Mouse (Mus musculus): Measurements from ENCODE around the gene Mpp1. TPM values are rescaled to one million over a fixed set of nuclear protein-coding genes. Genes with fewer than 3 reads are reported as not detected.
"Not testable (repeated sequence)": the region's sequence is repeated elsewhere in the genome, so short reads cannot be mapped to it uniquely, and the experiment has no call there.

Gene Mpp1
- 126 and 131 TPM in 2 replicates for polyA plus RNA-seq (2012; rRNA removed)

GRCm38 (mm10) chrX:75130467-75131160 is at the start of gene Mpp1:
Mpp1 (minus strand) TSS chrX:75131016.
- H3K27me3 ChIP-seq (ENCODE audit: control insufficient read depth, insufficient read depth, low read length), result no peaks in the 10 kb centered on the region
- TF ChIP-seq CTCF (IDR thresholded peaks at IDR 0.05; ENCODE audit: borderline replicate concordance, control insufficient read depth, extremely low read depth, insufficient read depth, low read length, poor library complexity) (no peak), POLR2A (IDR thresholded peaks at IDR 0.05; ENCODE audit: control insufficient read depth, extremely low read depth, insufficient read depth, low read length, poor library complexity) (peak; percentile 69; the same call in 1 of the 2 replicates)
- H3K27ac ChIP-seq (ENCODE audit: control insufficient read depth, insufficient read depth, low read length), result peak within 1 kb of the TSS; percentile 73
- 0 out of 2 replicates have a peak, but pooled peaks cover 2% of the 10 kb centered on the region for H3K4me1 ChIP-seq (replicated peaks; ENCODE audit: control insufficient read depth, insufficient read depth, low read length)
- peak within 1 kb of the TSS; percentile 62 for H3K4me3 ChIP-seq (ENCODE audit: control insufficient read depth, insufficient read depth, low read length)
- peaks cover under 1% of the 10 kb centered on the region; the same call in 1 of the 2 replicates for H3K36me3 ChIP-seq (ENCODE audit: control insufficient read depth, insufficient read depth, low read length)
- under 1% methylated on average over 36 of the region's 36 CpGs for WGBS
- DNase-seq, result peak; percentile 78

- TF ChIP-seq CTCF (IDR thresholded peaks at IDR 0.05; ENCODE audit: borderline replicate concordance, control insufficient read depth, extremely low read depth, insufficient read depth, low read length, poor library complexity), result no peak
- TF ChIP-seq POLR2A (IDR thresholded peaks at IDR 0.05; ENCODE audit: control insufficient read depth, extremely low read depth, insufficient read depth, low read length, poor library complexity), result no peak
- 87% methylated on average over 1 of the region's 1 CpGs for WGBS
- Histone ChIP-seq H3K27ac (ENCODE audit: control insufficient read depth, insufficient read depth, low read length) (no peak within 1 kb of the TSS), H3K4me3 (ENCODE audit: control insufficient read depth, insufficient read depth, low read length) (no peak within 1 kb of the TSS), H3K36me3 (ENCODE audit: control insufficient read depth, insufficient read depth, low read length) (no peaks in the 10 kb centered on the region), H3K4me1 (replicated peaks; ENCODE audit: control insufficient read depth, insufficient read depth, low read length) (no peaks in the 10 kb centered on the region), H3K27me3 (ENCODE audit: control insufficient read depth, insufficient read depth, low read length) (no peaks in the 10 kb centered on the region)
- DNase-seq, result no peak
Observed at GRCm38 (mm10) chrX:75163670-75164069, 32.9 kb upstream of the Mpp1 start, which contains the start of gene Smim9. Smim9 (minus strand) TSS chrX:75163770.

GRCm38 (mm10) chrX:75155576-75156243 is 24.9 kb upstream of the Mpp1 start:
- 12% methylated on average over 28 of the region's 49 CpGs for WGBS
- Histone ChIP-seq H3K4me3 (ENCODE audit: control insufficient read depth, insufficient read depth, low read length) (peak overlapping the region; percentile 39), H3K27me3 (ENCODE audit: control insufficient read depth, insufficient read depth, low read length) (no peaks in the 10 kb centered on the region), H3K27ac (ENCODE audit: control insufficient read depth, insufficient read depth, low read length) (no peak overlapping the region), H3K4me1 (replicated peaks; ENCODE audit: control insufficient read depth, insufficient read depth, low read length) (no peaks in the 10 kb centered on the region), H3K36me3 (ENCODE audit: control insufficient read depth, insufficient read depth, low read length) (no peaks in the 10 kb centered on the region)
- no peak for TF ChIP-seq CTCF (IDR thresholded peaks at IDR 0.05; ENCODE audit: borderline replicate concordance, control insufficient read depth, extremely low read depth, insufficient read depth, low read length, poor library complexity)
- no peak for TF ChIP-seq POLR2A (IDR thresholded peaks at IDR 0.05; ENCODE audit: control insufficient read depth, extremely low read depth, insufficient read depth, low read length, poor library complexity)
- peak; percentile 16 for DNase-seq

- Histone ChIP-seq H3K4me3 (ENCODE audit: control insufficient read depth, insufficient read depth, low read length) (no peak overlapping the region), H3K27ac (ENCODE audit: control insufficient read depth, insufficient read depth, low read length) (no peak overlapping the region), H3K27me3 (ENCODE audit: control insufficient read depth, insufficient read depth, low read length) (no peaks in the 10 kb centered on the region), H3K4me1 (replicated peaks; ENCODE audit: control insufficient read depth, insufficient read depth, low read length) (no peaks in the 10 kb centered on the region), H3K36me3 (ENCODE audit: control insufficient read depth, insufficient read depth, low read length) (no peaks in the 10 kb centered on the region)
- 88% methylated on average over 1 of the region's 1 CpGs for WGBS
- TF ChIP-seq CTCF (IDR thresholded peaks at IDR 0.05; ENCODE audit: borderline replicate concordance, control insufficient read depth, extremely low read depth, insufficient read depth, low read length, poor library complexity), result no peak
- no peak for TF ChIP-seq POLR2A (IDR thresholded peaks at IDR 0.05; ENCODE audit: control insufficient read depth, extremely low read depth, insufficient read depth, low read length, poor library complexity)
- no peak for DNase-seq
Observed at GRCm38 (mm10) chrX:75152249-75152648, 21.4 kb upstream of the Mpp1 start.

GRCm38 (mm10) chrX:75150304-75150703 is 19.5 kb upstream of the Mpp1 start:
- Histone ChIP-seq H3K27me3 (ENCODE audit: control insufficient read depth, insufficient read depth, low read length) (no peaks in the 10 kb centered on the region), H3K4me3 (ENCODE audit: control insufficient read depth, insufficient read depth, low read length) (no peak overlapping the region), H3K27ac (ENCODE audit: control insufficient read depth, insufficient read depth, low read length) (no peak overlapping the region), H3K4me1 (replicated peaks; ENCODE audit: control insufficient read depth, insufficient read depth, low read length) (no peaks in the 10 kb centered on the region), H3K36me3 (ENCODE audit: control insufficient read depth, insufficient read depth, low read length) (no peaks in the 10 kb centered on the region)
- WGBS, result 88% methylated on average over 2 of the region's 2 CpGs
- TF ChIP-seq POLR2A (IDR thresholded peaks at IDR 0.05; ENCODE audit: control insufficient read depth, extremely low read depth, insufficient read depth, low read length, poor library complexity) (no peak), CTCF (IDR thresholded peaks at IDR 0.05; ENCODE audit: borderline replicate concordance, control insufficient read depth, extremely low read depth, insufficient read depth, low read length, poor library complexity) (no peak)
- no peak for DNase-seq

GRCm38 (mm10) chrX:75148414-75148813 is 17.6 kb upstream of the Mpp1 start:
- Histone ChIP-seq H3K4me1 (replicated peaks; ENCODE audit: control insufficient read depth, insufficient read depth, low read length) (no peaks in the 10 kb centered on the region), H3K27me3 (ENCODE audit: control insufficient read depth, insufficient read depth, low read length) (no peaks in the 10 kb centered on the region), H3K27ac (ENCODE audit: control insufficient read depth, insufficient read depth, low read length) (no peak overlapping the region), H3K36me3 (ENCODE audit: control insufficient read depth, insufficient read depth, low read length) (no peaks in the 10 kb centered on the region), H3K4me3 (ENCODE audit: control insufficient read depth, insufficient read depth, low read length) (no peak overlapping the region)
- no peak for DNase-seq
- TF ChIP-seq CTCF (IDR thresholded peaks at IDR 0.05; ENCODE audit: borderline replicate concordance, control insufficient read depth, extremely low read depth, insufficient read depth, low read length, poor library complexity) (no peak), POLR2A (IDR thresholded peaks at IDR 0.05; ENCODE audit: control insufficient read depth, extremely low read depth, insufficient read depth, low read length, poor library complexity) (no peak)
- 97% methylated on average over 4 of the region's 4 CpGs for WGBS

- not testable (repeated sequence) for H3K36me3 ChIP-seq (ENCODE audit: control insufficient read depth, insufficient read depth, low read length); H3K27ac ChIP-seq (ENCODE audit: control insufficient read depth, insufficient read depth, low read length); H3K4me3 ChIP-seq (ENCODE audit: control insufficient read depth, insufficient read depth, low read length); H3K4me1 ChIP-seq (replicated peaks; ENCODE audit: control insufficient read depth, insufficient read depth, low read length); H3K27me3 ChIP-seq (ENCODE audit: control insufficient read depth, insufficient read depth, low read length); DNase-seq
- WGBS, result 18% methylated on average over 10 of the region's 42 CpGs
Observed at GRCm38 (mm10) chrX:75143124-75143555, 12.3 kb upstream of the Mpp1 start.
